Mouse (Mus musculus): ENCODE measurements around the gene Aimp1. TPM values are rescaled to one million over a fixed set of nuclear protein-coding genes. Genes with fewer than 3 reads are reported as not detected.

Aimp1 gene
- 75.2 and 87.1 TPM in 2 replicates for polyA plus RNA-seq (2014; fragmentation: Nextera tagmentation; extraction: Ambion mirVana)

- Histone ChIP-seq H3K9ac (ENCODE audit: low read length) (peak within 1 kb of the TSS; percentile 90), H3K27ac (ENCODE audit: low read depth, low read length) (peak within 1 kb of the TSS; percentile 85), H3K4me1 (replicated peaks; ENCODE audit: control insufficient read depth, insufficient read depth, low read length) (0 out of 2 replicates have a peak, but pooled peaks cover 2% of the 10 kb centered on the region), H3K36me3 (ENCODE audit: control insufficient read depth, insufficient read depth, low read length) (no peaks in the 10 kb centered on the region), H3K27me3 (ENCODE audit: control insufficient read depth, insufficient read depth, low read length) (no peaks in the 10 kb centered on the region), H3K4me2 (ENCODE audit: low read depth, low read length, severe bottlenecking) (peak within 1 kb of the TSS; percentile 64), H3K9me3 (ENCODE audit: control insufficient read depth, low read length) (no peaks in the 10 kb centered on the region), H3K4me3 (ENCODE audit: low read depth, low read length) (peak within 1 kb of the TSS; percentile 79)
- DNase-seq (ENCODE audit: low spot score) (no peak), ATAC-seq (replicated peaks; ENCODE audit: low FRiP score) (no peak)
- WGBS, result 3% methylated on average over 27 of the region's 27 CpGs
These were observed at the start of gene Aimp1 for GRCm38 (mm10) chr3:132684231-132684928. Gene Aimp1, minus strand, starts transcription at chr3:132684370.

GRCm38 (mm10) chr3:132724326-132724725 is 40.2 kb upstream of the Aimp1 start:
- Histone ChIP-seq H3K27ac (ENCODE audit: low read depth, low read length) (no peak overlapping the region), H3K9me3 (ENCODE audit: control insufficient read depth, low read length) (no peaks in the 10 kb centered on the region), H3K36me3 (ENCODE audit: control insufficient read depth, insufficient read depth, low read length) (no peaks in the 10 kb centered on the region), H3K4me3 (ENCODE audit: low read depth, low read length) (no peak overlapping the region), H3K4me1 (replicated peaks; ENCODE audit: control insufficient read depth, insufficient read depth, low read length) (no peaks in the 10 kb centered on the region), H3K27me3 (ENCODE audit: control insufficient read depth, insufficient read depth, low read length) (no peaks in the 10 kb centered on the region), H3K4me2 (ENCODE audit: low read depth, low read length, severe bottlenecking) (no peak overlapping the region), H3K9ac (ENCODE audit: low read length) (no peak overlapping the region)
- DNase-seq (ENCODE audit: low spot score), result no peak
- WGBS, result 95% methylated on average over 3 of the region's 3 CpGs
- no peak for ATAC-seq (replicated peaks; ENCODE audit: low FRiP score)

GRCm38 (mm10) chr3:132717316-132717715 is 33.1 kb upstream of the Aimp1 start:
- no peaks in the 10 kb centered on the region for H3K4me1 ChIP-seq (replicated peaks; ENCODE audit: control insufficient read depth, insufficient read depth, low read length)
- ATAC-seq (replicated peaks; ENCODE audit: low FRiP score) (no peak), DNase-seq (ENCODE audit: low spot score) (no peak)
- H3K27ac ChIP-seq (ENCODE audit: low read depth, low read length), result no peak overlapping the region
- no peak overlapping the region for H3K9ac ChIP-seq (ENCODE audit: low read length)
- WGBS, result 95% methylated on average over 4 of the region's 4 CpGs
- no peak overlapping the region for H3K4me2 ChIP-seq (ENCODE audit: low read depth, low read length, severe bottlenecking)
- no peaks in the 10 kb centered on the region for H3K36me3 ChIP-seq (ENCODE audit: control insufficient read depth, insufficient read depth, low read length)
- no peaks in the 10 kb centered on the region for H3K27me3 ChIP-seq (ENCODE audit: control insufficient read depth, insufficient read depth, low read length)
- no peaks in the 10 kb centered on the region for H3K9me3 ChIP-seq (ENCODE audit: control insufficient read depth, low read length)
- H3K4me3 ChIP-seq (ENCODE audit: low read depth, low read length), result no peak overlapping the region

GRCm38 (mm10) chr3:132713913-132714312 is 29.7 kb upstream of the Aimp1 start:
- 77% methylated on average over 5 of the region's 5 CpGs for WGBS
- H3K4me3 ChIP-seq (ENCODE audit: low read depth, low read length), result no peak overlapping the region
- H3K27me3 ChIP-seq (ENCODE audit: control insufficient read depth, insufficient read depth, low read length), result no peaks in the 10 kb centered on the region
- DNase-seq (ENCODE audit: low spot score), result no peak
- H3K27ac ChIP-seq (ENCODE audit: low read depth, low read length), result no peak overlapping the region
- H3K9me3 ChIP-seq (ENCODE audit: control insufficient read depth, low read length), result no peaks in the 10 kb centered on the region
- no peaks in the 10 kb centered on the region for H3K4me1 ChIP-seq (replicated peaks; ENCODE audit: control insufficient read depth, insufficient read depth, low read length)
- H3K36me3 ChIP-seq (ENCODE audit: control insufficient read depth, insufficient read depth, low read length), result no peaks in the 10 kb centered on the region
- no peak overlapping the region for H3K4me2 ChIP-seq (ENCODE audit: low read depth, low read length, severe bottlenecking)
- no peak for ATAC-seq (replicated peaks; ENCODE audit: low FRiP score)
- H3K9ac ChIP-seq (ENCODE audit: low read length), result no peak overlapping the region

GRCm38 (mm10) chr3:132706977-132707376 is 22.8 kb upstream of the Aimp1 start:
- no peak for ATAC-seq (replicated peaks; ENCODE audit: low FRiP score)
- Histone ChIP-seq H3K4me2 (ENCODE audit: low read depth, low read length, severe bottlenecking) (no peak overlapping the region), H3K36me3 (ENCODE audit: control insufficient read depth, insufficient read depth, low read length) (no peaks in the 10 kb centered on the region), H3K9ac (ENCODE audit: low read length) (no peak overlapping the region), H3K27ac (ENCODE audit: low read depth, low read length) (no peak overlapping the region), H3K4me3 (ENCODE audit: low read depth, low read length) (no peak overlapping the region), H3K4me1 (replicated peaks; ENCODE audit: control insufficient read depth, insufficient read depth, low read length) (no peaks in the 10 kb centered on the region), H3K27me3 (ENCODE audit: control insufficient read depth, insufficient read depth, low read length) (no peaks in the 10 kb centered on the region), H3K9me3 (ENCODE audit: control insufficient read depth, low read length) (no peaks in the 10 kb centered on the region)
- 77% methylated on average over 4 of the region's 4 CpGs for WGBS
- no peak for DNase-seq (ENCODE audit: low spot score)

GRCm38 (mm10) chr3:132704216-132704615 is 20.0 kb upstream of the Aimp1 start:
- 81% methylated on average over 3 of the region's 3 CpGs for WGBS
- no peak overlapping the region for H3K4me3 ChIP-seq (ENCODE audit: low read depth, low read length)
- H3K9me3 ChIP-seq (ENCODE audit: control insufficient read depth, low read length), result no peaks in the 10 kb centered on the region
- ATAC-seq (replicated peaks; ENCODE audit: low FRiP score) (no peak), DNase-seq (ENCODE audit: low spot score) (no peak)
- H3K27ac ChIP-seq (ENCODE audit: low read depth, low read length), result no peak overlapping the region
- no peak overlapping the region for H3K9ac ChIP-seq (ENCODE audit: low read length)
- no peak overlapping the region for H3K4me2 ChIP-seq (ENCODE audit: low read depth, low read length, severe bottlenecking)
- H3K36me3 ChIP-seq (ENCODE audit: control insufficient read depth, insufficient read depth, low read length), result no peaks in the 10 kb centered on the region
- no peaks in the 10 kb centered on the region for H3K27me3 ChIP-seq (ENCODE audit: control insufficient read depth, insufficient read depth, low read length)
- no peaks in the 10 kb centered on the region for H3K4me1 ChIP-seq (replicated peaks; ENCODE audit: control insufficient read depth, insufficient read depth, low read length)

GRCm38 (mm10) chr3:132701368-132701767 is 17.2 kb upstream of the Aimp1 start:
- H3K4me3 ChIP-seq (ENCODE audit: low read depth, low read length), result no peak overlapping the region
- DNase-seq (ENCODE audit: low spot score) (no peak), ATAC-seq (replicated peaks; ENCODE audit: low FRiP score) (no peak)
- no peaks in the 10 kb centered on the region for H3K27me3 ChIP-seq (ENCODE audit: control insufficient read depth, insufficient read depth, low read length)
- H3K4me1 ChIP-seq (replicated peaks; ENCODE audit: control insufficient read depth, insufficient read depth, low read length), result no peaks in the 10 kb centered on the region
- no peaks in the 10 kb centered on the region for H3K9me3 ChIP-seq (ENCODE audit: control insufficient read depth, low read length)
- 87% methylated on average over 3 of the region's 3 CpGs for WGBS
- no peak overlapping the region for H3K4me2 ChIP-seq (ENCODE audit: low read depth, low read length, severe bottlenecking)
- no peak overlapping the region for H3K9ac ChIP-seq (ENCODE audit: low read length)
- H3K36me3 ChIP-seq (ENCODE audit: control insufficient read depth, insufficient read depth, low read length), result no peaks in the 10 kb centered on the region
- H3K27ac ChIP-seq (ENCODE audit: low read depth, low read length), result no peak overlapping the region

- DNase-seq (ENCODE audit: low spot score), result peak; percentile 96
- WGBS, result 1% methylated on average over 42 of the region's 42 CpGs
These were observed 531 bp downstream of the Aimp1 start, which contains the start of gene Tbck for GRCm38 (mm10) chr3:132683447-132684230. Gene Tbck, plus strand, starts transcription at chr3:132684144.

More at GRCm38 (mm10) chr3:132683447-132684230, 531 bp downstream of the Aimp1 start, which contains the start of gene Tbck:
- Histone ChIP-seq H3K4me3 (ENCODE audit: low read depth, low read length) (peak within 1 kb of the TSS; percentile 79), H3K27me3 (ENCODE audit: control insufficient read depth, insufficient read depth, low read length) (no peaks in the 10 kb centered on the region), H3K36me3 (ENCODE audit: control insufficient read depth, insufficient read depth, low read length) (no peaks in the 10 kb centered on the region), H3K27ac (ENCODE audit: low read depth, low read length) (peak within 1 kb of the TSS; percentile 85), H3K9ac (ENCODE audit: low read length) (peak within 1 kb of the TSS; percentile 90), H3K4me1 (replicated peaks; ENCODE audit: control insufficient read depth, insufficient read depth, low read length) (0 out of 2 replicates have a peak, but pooled peaks cover 2% of the 10 kb centered on the region), H3K9me3 (ENCODE audit: control insufficient read depth, low read length) (no peaks in the 10 kb centered on the region), H3K4me2 (ENCODE audit: low read depth, low read length, severe bottlenecking) (peak within 1 kb of the TSS; percentile 64)
- peak; percentile 98 for ATAC-seq (replicated peaks; ENCODE audit: low FRiP score)
